Mouse (Mus musculus): ENCODE results near the gene Rassf1.
"Not testable (repeated sequence)": the region's sequence is repeated elsewhere in the genome, so short reads cannot be mapped to it uniquely, and the experiment has no call there.

Rassf1 gene

GRCm38 (mm10) chr9:107563029-107563581 lies 11.8 kb downstream of the Rassf1 start, which contains the start of gene Tusc2:
Tusc2 (plus strand) TSS chr9:107563255.
- DNase-seq = peak; percentile 94 to 95

GRCm38 (mm10) chr9:107565556-107565955 lies 14.2 kb downstream of the Rassf1 start:
- not testable (repeated sequence) for DNase-seq

- peak; percentile 83 to 86 for DNase-seq
Observed at GRCm38 (mm10) chr9:107566041-107566709, 14.8 kb downstream of the Rassf1 start.

- no peak for DNase-seq
Observed at GRCm38 (mm10) chr9:107566855-107567254, 15.5 kb downstream of the Rassf1 start.

- no peak for DNase-seq
Observed at GRCm38 (mm10) chr9:107567702-107568319, 16.5 kb downstream of the Rassf1 start, which contains the start of gene Hyal2. Hyal2 (plus strand) TSS chr9:107567945.

- peak; percentile 75 to 78 for DNase-seq
Observed at GRCm38 (mm10) chr9:107568331-107569261, 17.2 kb downstream of the Rassf1 start.

GRCm38 (mm10) chr9:107569270-107569669 lies 17.9 kb downstream of the Rassf1 start:
- no peak for DNase-seq

GRCm38 (mm10) chr9:107570016-107570415 lies 18.7 kb downstream of the Rassf1 start:
- DNase-seq = no peak

- DNase-seq = no peak
Observed at GRCm38 (mm10) chr9:107570845-107571244, 19.5 kb downstream of the Rassf1 start.

GRCm38 (mm10) chr9:107571534-107572326 lies 20.4 kb downstream of the Rassf1 start:
- no peak for DNase-seq

- no peak for DNase-seq
Observed at GRCm38 (mm10) chr9:107572327-107572662, 20.9 kb downstream of the Rassf1 start.

GRCm38 (mm10) chr9:107573774-107574173 lies 22.4 kb downstream of the Rassf1 start:
- not testable (repeated sequence) for DNase-seq

GRCm38 (mm10) chr9:107575579-107576356 lies 24.4 kb downstream of the Rassf1 start:
- DNase-seq = peak in 1 of 2 experiments; percentile 53

- DNase-seq = peak in 1 of 2 experiments; percentile 55
Observed at GRCm38 (mm10) chr9:107576357-107577107, 25.2 kb downstream of the Rassf1 start, which contains the start of gene Hyal1. Hyal1 (plus strand) TSS chr9:107576927.

GRCm38 (mm10) chr9:107577871-107578270 lies 26.5 kb downstream of the Rassf1 start:
- DNase-seq = no peak

- no peak for DNase-seq
Observed at GRCm38 (mm10) chr9:107578587-107578986, 27.2 kb downstream of the Rassf1 start, which contains the start of gene Naa80. Naa80 (plus strand) TSS chr9:107578887.

- peak; percentile 46 to 52 for DNase-seq
Observed at GRCm38 (mm10) chr9:107579023-107579900, 27.9 kb downstream of the Rassf1 start.

GRCm38 (mm10) chr9:107580501-107581317 lies 29.4 kb downstream of the Rassf1 start, which contains the start of gene Hyal3:
Hyal3 (plus strand) TSS chr9:107580818.
- peak; percentile 85 for DNase-seq
